Mouse (Mus musculus) embryonic facial prominence, embryonic 10.5 days (tissue): ENCODE data around the gene Rnase12. TPM values are rescaled to one million over a fixed set of nuclear protein-coding genes. Genes with fewer than 3 reads are reported as not detected.

Experiments used
- DNase-seq: peaks from one replicate; pipeline ENCODE4 v3.0.0-alpha.2; 2017; ENCODE audit warnings: low spot score
- H3K27ac ChIP-seq: fragments of 300-500 bp; sonication (generic); replicated peaks from 2 replicates; pipeline ENCODE4 v1.5.1; 2016; ENCODE audit warnings: mild to moderate bottlenecking
- H3K27me3 ChIP-seq: fragments of 300-500 bp; sonication (generic); replicated peaks from 2 replicates; pipeline ENCODE4 v1.6.1; 2016; ENCODE audit warnings: low read depth, mild to moderate bottlenecking; ENCODE audit not compliant: poor library complexity, severe bottlenecking
- H3K36me3 ChIP-seq: fragments of 300-500 bp; sonication (generic); replicated peaks from 2 replicates; pipeline ENCODE4 v1.6.1; 2016; ENCODE audit warnings: mild to moderate bottlenecking, moderate library complexity
- H3K4me1 ChIP-seq: fragments of 300-500 bp; sonication (generic); 2 replicates; pipeline ENCODE4 v1.6.1; 2016
- H3K4me3 ChIP-seq: fragments of 300-500 bp; sonication (generic); 2 replicates; pipeline ENCODE4 v1.5.1; 2016; ENCODE audit warnings: mild to moderate bottlenecking, moderate library complexity
- H3K9me3 ChIP-seq: fragments of 300-500 bp; sonication (generic); 2 replicates; pipeline ENCODE4 v1.6.1; 2016; ENCODE audit warnings: mild to moderate bottlenecking
- WGBS: fragments of 180-500 bp; shearing (Covaris S2); methylation state at CpG from one replicate; pipeline ENCODE4 v1.1.7; 2016; 5-methylcytosine and 5-hydroxymethylcytosine counted together
- polyA plus RNA-seq: library from polyadenylated mRNA; unstranded; fragments of >200 nt; fragmentation: Nextera tagmentation; extraction: Ambion mirVana; gene quantifications from 2 replicates; pipeline ENCODE4 v1.2.1, GENCODE M21; 2016

The Rnase12 gene
- polyA plus RNA-seq, 1 experiment from 2014 or later = not detected

- WGBS = 60% methylated on average over 8 of the region's 8 CpGs
- Histone ChIP-seq H3K27me3 (no peaks in the 10 kb centered on the region), H3K27ac (no peak within 1 kb of the TSS), H3K36me3 (no peaks in the 10 kb centered on the region), H3K9me3 (no peaks in the 10 kb centered on the region), H3K4me3 (no peak within 1 kb of the TSS), H3K4me1 (0 out of 2 replicates have a peak, but pooled peaks cover 8% of the 10 kb centered on the region)
- DNase-seq = no peak
Measured at GRCm38 (mm10) chr14:51007152-51007801, 50.2 kb downstream of the Rnase12 start, which contains the start of gene Rnase10. Gene Rnase10, plus strand, starts transcription at chr14:51007751.

Other genes starting within 250 kb of the Rnase12 start
- gene Ccnb1ip1, start 249.9 kb downstream of the Rnase12 start, polyA plus RNA-seq = not detected in 2 replicates
- gene Parp2, start 249.8 kb downstream of the Rnase12 start, polyA plus RNA-seq = 68.0 and 68.7 TPM in 2 replicates
- gene Tep1, start 187.1 kb downstream of the Rnase12 start, polyA plus RNA-seq = 4.0 and 5.5 TPM in 2 replicates
- 0.15 and 0.19 TPM in 2 replicates for gene Klhl33, start 160.2 kb downstream of the Rnase12 start, polyA plus RNA-seq
- 178 and 185 TPM in 2 replicates for gene Osgep, start 132.8 kb downstream of the Rnase12 start, polyA plus RNA-seq
- 548 and 554 TPM in 2 replicates for gene Apex1, start 132.7 kb downstream of the Rnase12 start, polyA plus RNA-seq
- gene Pip4p1, start 126.8 kb downstream of the Rnase12 start, polyA plus RNA-seq = 43.5 and 43.6 TPM in 2 replicates
- gene Pnp, start 126.6 kb downstream of the Rnase12 start, polyA plus RNA-seq = 74.5 and 78.8 TPM in 2 replicates
- gene Gm49342, start 113.1 kb downstream of the Rnase12 start, polyA plus RNA-seq = not detected in 2 replicates
- gene Pnp2, start 101.7 kb downstream of the Rnase12 start, polyA plus RNA-seq = 0.39 and 0.84 TPM in 2 replicates
- not detected in 2 replicates for gene Rnase10, start 49.9 kb downstream of the Rnase12 start, polyA plus RNA-seq
- not detected in 2 replicates for gene Rnase9, start 15.8 kb downstream of the Rnase12 start, polyA plus RNA-seq
- not detected in 2 replicates for gene Rnase11, start 7.5 kb downstream of the Rnase12 start, polyA plus RNA-seq
- gene Olfr750, start 16.8 kb upstream of the Rnase12 start, polyA plus RNA-seq = not detected in 2 replicates
- gene Rnase4, start 33.4 kb upstream of the Rnase12 start, polyA plus RNA-seq = 8.3 and 9.0 TPM in 2 replicates
- gene Ang, start 33.5 kb upstream of the Rnase12 start, polyA plus RNA-seq = 2.3 and 3.5 TPM in 2 replicates
- 0.10 and 0.17 TPM in 2 replicates for gene Eddm3b, start 56.8 kb upstream of the Rnase12 start, polyA plus RNA-seq
- gene Rnase6, start 66.2 kb upstream of the Rnase12 start, polyA plus RNA-seq = not detected in 2 replicates
- gene Rnase1, start 89.1 kb upstream of the Rnase12 start, polyA plus RNA-seq = 0.15 TPM in 1 of 2 replicates, not detected in the other
- gene Rnase2b, start 104.6 kb upstream of the Rnase12 start, polyA plus RNA-seq = not detected in 2 replicates
- not detected in 2 replicates for gene Ang2, start 141.5 kb upstream of the Rnase12 start, polyA plus RNA-seq
- not detected in 2 replicates for gene Ear14, start 145.7 kb upstream of the Rnase12 start, polyA plus RNA-seq
- gene Rnase2a, start 198.5 kb upstream of the Rnase12 start, polyA plus RNA-seq = not detected in 2 replicates